Mouse (Mus musculus) retina, embryonic 14.5 days (tissue): ENCODE data around the gene Ergic2.
A peak's percentile ranks its signal among the peaks of the same experiment; 100 is the strongest.

Source experiments
- DNase-seq: peaks from one replicate; pipeline ENCODE4 v3.0.0-alpha.2; 2015; ENCODE audit warnings: low spot score

Ergic2 gene

GRCm38 (mm10) chr6:148211897-148212680 is at the start of gene Ergic2:
Gene Ergic2, minus strand, starts transcription at chr6:148212374.
- peak; percentile 100 for DNase-seq

GRCm38 (mm10) chr6:148260729-148261101 is 48.5 kb upstream of the Ergic2 start:
- DNase-seq = no peak

- peak; percentile 36 for DNase-seq
Measured at GRCm38 (mm10) chr6:148259979-148260728, 48.0 kb upstream of the Ergic2 start.

GRCm38 (mm10) chr6:148259074-148259473 is 46.9 kb upstream of the Ergic2 start:
- DNase-seq = no peak

- DNase-seq = no peak
Measured at GRCm38 (mm10) chr6:148257805-148258204, 45.6 kb upstream of the Ergic2 start.

GRCm38 (mm10) chr6:148256109-148256508 is 43.9 kb upstream of the Ergic2 start:
- DNase-seq = no peak

- no peak for DNase-seq
Measured at GRCm38 (mm10) chr6:148255395-148256053, 43.4 kb upstream of the Ergic2 start.

- DNase-seq = no peak
Measured at GRCm38 (mm10) chr6:148249221-148249620, 37.0 kb upstream of the Ergic2 start.

GRCm38 (mm10) chr6:148248625-148249024 is 36.5 kb upstream of the Ergic2 start:
- DNase-seq = peak; percentile 78

- DNase-seq = no peak
Measured at GRCm38 (mm10) chr6:148246544-148246943, 34.4 kb upstream of the Ergic2 start.

GRCm38 (mm10) chr6:148244836-148245235 is 32.7 kb upstream of the Ergic2 start:
- no peak for DNase-seq

- DNase-seq = no peak
Measured at GRCm38 (mm10) chr6:148242304-148242703, 30.1 kb upstream of the Ergic2 start.

GRCm38 (mm10) chr6:148241685-148242084 is 29.5 kb upstream of the Ergic2 start:
- no peak for DNase-seq

GRCm38 (mm10) chr6:148239311-148239710 is 27.1 kb upstream of the Ergic2 start:
- no peak for DNase-seq

- no peak for DNase-seq
Measured at GRCm38 (mm10) chr6:148237453-148237852, 25.3 kb upstream of the Ergic2 start.

GRCm38 (mm10) chr6:148234105-148234828 is 22.1 kb upstream of the Ergic2 start:
- no peak for DNase-seq

- no peak for DNase-seq
Measured at GRCm38 (mm10) chr6:148227542-148227941, 15.4 kb upstream of the Ergic2 start.

- DNase-seq = no peak
Measured at GRCm38 (mm10) chr6:148222686-148223085, 10.5 kb upstream of the Ergic2 start.

GRCm38 (mm10) chr6:148218235-148219076 is 6.3 kb upstream of the Ergic2 start:
- DNase-seq = no peak

- DNase-seq = no peak
Measured at GRCm38 (mm10) chr6:148216752-148217151, 4.6 kb upstream of the Ergic2 start.

GRCm38 (mm10) chr6:148214765-148215164 is 2.6 kb upstream of the Ergic2 start:
- DNase-seq = peak; percentile 80
